Mouse (Mus musculus): Measurements from ENCODE around the gene Arfgef3. TPM values are rescaled to one million over a fixed set of nuclear protein-coding genes. Genes with fewer than 3 reads are reported as not detected.

Arfgef3 gene
- polyA plus RNA-seq, 1 experiment from 2014 or later = 3.5 TPM

- Histone ChIP-seq H3K9ac (replicated peaks; ENCODE audit: low read depth) (no peak overlapping the region), H3K27me3 (replicated peaks; ENCODE audit: insufficient read depth, low read length) (no peaks in the 10 kb centered on the region), H3K4me1 (ENCODE audit: insufficient read depth, low read depth, low read length) (no peaks in the 10 kb centered on the region), H3K36me3 (ENCODE audit: insufficient read depth, low read length) (no peaks in the 10 kb centered on the region), H3K9me3 (ENCODE audit: low read length) (no peaks in the 10 kb centered on the region), H3K4me3 (ENCODE audit: low read depth, low read length) (no peak overlapping the region), H3K27ac (ENCODE audit: low read length) (no peak overlapping the region), H3K4me2 (replicated peaks; ENCODE audit: low read depth, low read length) (no peak overlapping the region)
- WGBS = 69% methylated on average over 6 of the region's 6 CpGs
- ATAC-seq (no peak), DNase-seq (ENCODE audit: low spot score) (no peak)
- TF ChIP-seq EP300 (IDR thresholded peaks at IDR 0.05) (no peak), CTCF (IDR thresholded peaks at IDR 0.05) (no peak)
Measured at GRCm38 (mm10) chr10:18710949-18711348, 32.8 kb downstream of the Arfgef3 start.

GRCm38 (mm10) chr10:18709836-18710235 lies 33.9 kb downstream of the Arfgef3 start:
- no peak for TF ChIP-seq EP300 (IDR thresholded peaks at IDR 0.05)
- DNase-seq (ENCODE audit: low spot score) (no peak), ATAC-seq (no peak)
- no peaks in the 10 kb centered on the region for H3K36me3 ChIP-seq (ENCODE audit: insufficient read depth, low read length)
- no peak overlapping the region for H3K9ac ChIP-seq (replicated peaks; ENCODE audit: low read depth)
- H3K9me3 ChIP-seq (ENCODE audit: low read length) = no peaks in the 10 kb centered on the region
- no peak overlapping the region for H3K4me2 ChIP-seq (replicated peaks; ENCODE audit: low read depth, low read length)
- H3K27me3 ChIP-seq (replicated peaks; ENCODE audit: insufficient read depth, low read length) = no peaks in the 10 kb centered on the region
- no peak overlapping the region for H3K4me3 ChIP-seq (ENCODE audit: low read depth, low read length)
- WGBS = 79% methylated on average over 2 of the region's 2 CpGs
- H3K4me1 ChIP-seq (ENCODE audit: insufficient read depth, low read depth, low read length) = no peaks in the 10 kb centered on the region
- H3K27ac ChIP-seq (ENCODE audit: low read length) = no peak overlapping the region

- WGBS = 31% methylated on average over 1 of the region's 1 CpGs
- DNase-seq (ENCODE audit: low spot score) (peak; percentile 39), ATAC-seq (peak; percentile 52; the same call in 1 of the 2 replicates)
- Histone ChIP-seq H3K4me3 (ENCODE audit: low read depth, low read length) (no peak overlapping the region), H3K27ac (ENCODE audit: low read length) (no peak overlapping the region), H3K36me3 (ENCODE audit: insufficient read depth, low read length) (no peaks in the 10 kb centered on the region), H3K4me1 (ENCODE audit: insufficient read depth, low read depth, low read length) (no peaks in the 10 kb centered on the region), H3K9ac (replicated peaks; ENCODE audit: low read depth) (no peak overlapping the region), H3K9me3 (ENCODE audit: low read length) (no peaks in the 10 kb centered on the region), H3K4me2 (replicated peaks; ENCODE audit: low read depth, low read length) (no peak overlapping the region), H3K27me3 (replicated peaks; ENCODE audit: insufficient read depth, low read length) (no peaks in the 10 kb centered on the region)
- TF ChIP-seq CTCF (IDR thresholded peaks at IDR 0.05) (no peak), EP300 (IDR thresholded peaks at IDR 0.05) (no peak)
Measured at GRCm38 (mm10) chr10:18708641-18709040, 35.1 kb downstream of the Arfgef3 start.

- DNase-seq (ENCODE audit: low spot score) (no peak), ATAC-seq (no peak)
- H3K9ac ChIP-seq (replicated peaks; ENCODE audit: low read depth) = no peak overlapping the region
- no peaks in the 10 kb centered on the region for H3K4me1 ChIP-seq (ENCODE audit: insufficient read depth, low read depth, low read length)
- H3K9me3 ChIP-seq (ENCODE audit: low read length) = no peaks in the 10 kb centered on the region
- H3K27me3 ChIP-seq (replicated peaks; ENCODE audit: insufficient read depth, low read length) = no peaks in the 10 kb centered on the region
- no peak for TF ChIP-seq CTCF (IDR thresholded peaks at IDR 0.05)
- no peak for TF ChIP-seq EP300 (IDR thresholded peaks at IDR 0.05)
- 54% methylated on average over 4 of the region's 4 CpGs for WGBS
- H3K36me3 ChIP-seq (ENCODE audit: insufficient read depth, low read length) = no peaks in the 10 kb centered on the region
- no peak overlapping the region for H3K4me3 ChIP-seq (ENCODE audit: low read depth, low read length)
- H3K27ac ChIP-seq (ENCODE audit: low read length) = no peak overlapping the region
- H3K4me2 ChIP-seq (replicated peaks; ENCODE audit: low read depth, low read length) = no peak overlapping the region
Measured at GRCm38 (mm10) chr10:18704393-18705120, 39.2 kb downstream of the Arfgef3 start.

- no peak overlapping the region for H3K4me2 ChIP-seq (replicated peaks; ENCODE audit: low read depth, low read length)
- no peaks in the 10 kb centered on the region for H3K36me3 ChIP-seq (ENCODE audit: insufficient read depth, low read length)
- no peaks in the 10 kb centered on the region for H3K27me3 ChIP-seq (replicated peaks; ENCODE audit: insufficient read depth, low read length)
- H3K4me3 ChIP-seq (ENCODE audit: low read depth, low read length) = no peak overlapping the region
- TF ChIP-seq CTCF (IDR thresholded peaks at IDR 0.05) (no peak), EP300 (IDR thresholded peaks at IDR 0.05) (no peak)
- ATAC-seq (no peak), DNase-seq (ENCODE audit: low spot score) (no peak)
- no peak overlapping the region for H3K9ac ChIP-seq (replicated peaks; ENCODE audit: low read depth)
- H3K9me3 ChIP-seq (ENCODE audit: low read length) = no peaks in the 10 kb centered on the region
- no peak overlapping the region for H3K27ac ChIP-seq (ENCODE audit: low read length)
- H3K4me1 ChIP-seq (ENCODE audit: insufficient read depth, low read depth, low read length) = no peaks in the 10 kb centered on the region
Measured at GRCm38 (mm10) chr10:18701517-18701916, 42.2 kb downstream of the Arfgef3 start.

GRCm38 (mm10) chr10:18700117-18700516 lies 43.6 kb downstream of the Arfgef3 start:
- no peak overlapping the region for H3K4me2 ChIP-seq (replicated peaks; ENCODE audit: low read depth, low read length)
- H3K36me3 ChIP-seq (ENCODE audit: insufficient read depth, low read length) = no peaks in the 10 kb centered on the region
- TF ChIP-seq EP300 (IDR thresholded peaks at IDR 0.05) (no peak), CTCF (IDR thresholded peaks at IDR 0.05) (no peak)
- no peak for DNase-seq (ENCODE audit: low spot score)
- H3K4me1 ChIP-seq (ENCODE audit: insufficient read depth, low read depth, low read length) = no peaks in the 10 kb centered on the region
- WGBS = 48% methylated on average over 2 of the region's 2 CpGs
- no peak for ATAC-seq
- no peak overlapping the region for H3K4me3 ChIP-seq (ENCODE audit: low read depth, low read length)
- H3K9me3 ChIP-seq (ENCODE audit: low read length) = no peaks in the 10 kb centered on the region
- no peak overlapping the region for H3K27ac ChIP-seq (ENCODE audit: low read length)
- H3K27me3 ChIP-seq (replicated peaks; ENCODE audit: insufficient read depth, low read length) = no peaks in the 10 kb centered on the region
- no peak overlapping the region for H3K9ac ChIP-seq (replicated peaks; ENCODE audit: low read depth)
